Mouse (Mus musculus) forebrain, embryonic 12.5 days (tissue): ENCODE results near the gene Sox5. TPM values are rescaled to one million over a fixed set of nuclear protein-coding genes. Genes with fewer than 3 reads are reported as not detected.

Experiments used
- ATAC-seq: fragments of 200-750 bp; cut with Nextera tagmentation; 2 replicates; pipeline ENCODE4 v1.8.0; 2017; ENCODE audit warnings: moderate TSS enrichment; ENCODE audit not compliant: low FRiP score
- H3K27ac ChIP-seq: fragments of 300-500 bp; sonication (generic); 2 replicates; pipeline ENCODE4 v1.5.1; 2016; ENCODE audit warnings: mild to moderate bottlenecking
- H3K27me3 ChIP-seq: fragments of 300-500 bp; sonication (generic); 2 replicates; pipeline ENCODE4 v1.6.1; 2016; ENCODE audit warnings: mild to moderate bottlenecking
- H3K36me3 ChIP-seq: fragments of 300-500 bp; sonication (generic); replicated peaks from 2 replicates; pipeline ENCODE4 v1.6.1; 2016; ENCODE audit warnings: mild to moderate bottlenecking
- H3K4me1 ChIP-seq: fragments of 300-500 bp; sonication (generic); 2 replicates; pipeline ENCODE4 v1.6.1; 2016
- H3K4me2 ChIP-seq: fragments of 300-500 bp; sonication (generic); 2 replicates; pipeline ENCODE4 v1.6.1; 2016; ENCODE audit warnings: mild to moderate bottlenecking, moderate library complexity
- H3K4me3 ChIP-seq: fragments of 300-500 bp; sonication (generic); replicated peaks from 2 replicates; pipeline ENCODE4 v1.5.1; 2016; ENCODE audit warnings: mild to moderate bottlenecking
- H3K9ac ChIP-seq: fragments of 300-500 bp; sonication (generic); 2 replicates; pipeline ENCODE4 v1.6.1; 2016; ENCODE audit warnings: mild to moderate bottlenecking
- H3K9me3 ChIP-seq: fragments of 300-500 bp; sonication (generic); 2 replicates; pipeline ENCODE4 v1.6.1; 2016
- WGBS: fragments of 180-500 bp; shearing (Covaris S2); methylation state at CpG from one replicate; pipeline ENCODE4 v1.1.7; 2016; 5-methylcytosine and 5-hydroxymethylcytosine counted together
- polyA plus RNA-seq: library from polyadenylated mRNA; unstranded; fragments of >200 nt; fragmentation: Nextera tagmentation; extraction: Ambion mirVana; gene quantifications from 2 replicates; pipeline ENCODE4 v1.2.1, GENCODE M21; 2016

Sox5 gene
- polyA plus RNA-seq, 1 experiment from 2014 or later, result 89.0 TPM

- H3K4me3 ChIP-seq, result no peak overlapping the region
- H3K9me3 ChIP-seq, result no peaks in the 10 kb centered on the region
- no peak overlapping the region for H3K4me2 ChIP-seq
- WGBS, result 89% methylated on average over 4 of the region's 4 CpGs
- H3K4me1 ChIP-seq, result no peaks in the 10 kb centered on the region
- no peak overlapping the region for H3K27ac ChIP-seq
- H3K36me3 ChIP-seq, result no peaks in the 10 kb centered on the region
- H3K27me3 ChIP-seq, result no peaks in the 10 kb centered on the region
- H3K9ac ChIP-seq, result no peak overlapping the region
- ATAC-seq, result no peak
Measured at GRCm38 (mm10) chr6:143785685-143786084, 996.1 kb downstream of the Sox5 start.
